Mouse (Mus musculus) thymus, adult 2 months (tissue): ENCODE results near the gene Lrrfip2. TPM values are rescaled to one million over a fixed set of nuclear protein-coding genes. Genes with fewer than 3 reads are reported as not detected.

Experiments
- DNase-seq: peaks from one replicate; pipeline ENCODE4 v3.0.0; 2021
- H3K27ac ChIP-seq: fragments of 200-500 bp; 2 replicates; pipeline ENCODE4 v1.5.1; 2012; ENCODE audit warnings: low read length, control low read depth; ENCODE audit not compliant: control insufficient read depth, insufficient read depth
- H3K27me3 ChIP-seq: fragments of 200-500 bp; 2 replicates; pipeline ENCODE4 v1.6.1; 2012; ENCODE audit warnings: mild to moderate bottlenecking, low read length, moderate library complexity, mixed read lengths; ENCODE audit not compliant: control insufficient read depth, insufficient read depth
- H3K36me3 ChIP-seq: fragments of 200-500 bp; 2 replicates; pipeline ENCODE4 v1.6.1; 2012; ENCODE audit warnings: mild to moderate bottlenecking, low read length, moderate library complexity; ENCODE audit not compliant: control insufficient read depth, insufficient read depth
- H3K4me1 ChIP-seq: fragments of 200-500 bp; replicated peaks from 2 replicates; pipeline ENCODE4 v1.6.1; 2012; ENCODE audit warnings: low read length; ENCODE audit not compliant: control insufficient read depth, insufficient read depth
- H3K4me3 ChIP-seq: fragments of 200-500 bp; 2 replicates; pipeline ENCODE4 v1.5.1; 2012; ENCODE audit warnings: mild to moderate bottlenecking, low read length, control low read depth, moderate library complexity; ENCODE audit not compliant: control insufficient read depth, insufficient read depth
- CTCF ChIP-seq: fragments of 200-500 bp; IDR thresholded peaks from 2 replicates; pipeline ENCODE4 v1.5.1; 2012; ENCODE audit warnings: mild to moderate bottlenecking, control low read depth, low read length, moderate library complexity, borderline replicate concordance; ENCODE audit not compliant: control insufficient read depth, poor library complexity, insufficient read depth; ENCODE audit errors: extremely low read depth
- POLR2A ChIP-seq: fragments of 200-500 bp; IDR thresholded peaks from 2 replicates; pipeline ENCODE4 v1.6.1; 2012; ENCODE audit warnings: mild to moderate bottlenecking, low read length, control low read depth, moderate library complexity; ENCODE audit not compliant: control insufficient read depth, poor library complexity, insufficient read depth; ENCODE audit errors: extremely low read depth
- WGBS: fragments of 180-500 bp; shearing (Covaris S2); methylation state at CpG from one replicate; pipeline ENCODE4 v1.1.7; 2018; 5-methylcytosine and 5-hydroxymethylcytosine counted together
- polyA plus RNA-seq: library from polyadenylated mRNA; depleted of rRNA; stranded (reverse); fragments of >200 nt; gene quantifications from 2 replicates; pipeline ENCODE4 v1.2.3, GENCODE M21; 2012

Gene Lrrfip2
- polyA plus RNA-seq, 1 experiment: 8.4 TPM

DNA sequence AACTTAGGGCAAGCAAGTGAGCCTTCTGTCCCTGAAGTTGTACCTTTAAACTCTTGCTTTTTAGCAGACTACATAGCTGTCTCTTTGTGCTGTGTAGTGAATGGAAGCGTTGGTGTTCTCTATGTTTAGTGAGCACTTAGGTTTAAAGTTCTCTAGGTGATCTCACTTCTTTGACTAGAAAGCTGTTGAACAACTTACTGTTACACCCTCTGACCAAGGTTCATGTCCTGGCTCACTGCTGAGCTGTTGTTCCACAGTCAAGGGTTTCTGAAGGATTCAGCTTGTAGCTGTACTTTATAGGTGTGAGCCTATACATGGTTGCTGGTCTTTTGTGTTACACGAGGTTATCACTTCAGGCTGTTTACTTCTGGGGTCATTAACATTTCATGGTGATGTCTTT is 5.9 kb downstream of the Lrrfip2 start:
- no peak for DNase-seq
- no peaks in the 10 kb centered on the region for H3K27me3 ChIP-seq
- H3K4me3 ChIP-seq: no peak overlapping the region
- 87% methylated on average over 2 of the region's 2 CpGs for WGBS
- H3K36me3 ChIP-seq: no peaks in the 10 kb centered on the region
- peaks cover 2% of the 10 kb centered on the region; the same call in 1 of the 2 replicates for H3K4me1 ChIP-seq
- H3K27ac ChIP-seq: no peak overlapping the region
- TF ChIP-seq CTCF: no peak
- no peak for TF ChIP-seq POLR2A

- no peak overlapping the region for H3K27ac ChIP-seq
- no peaks in the 10 kb centered on the region for H3K36me3 ChIP-seq
- 94% methylated on average over 4 of the region's 4 CpGs for WGBS
- no peaks in the 10 kb centered on the region for H3K27me3 ChIP-seq
- H3K4me1 ChIP-seq: no peaks in the 10 kb centered on the region
- TF ChIP-seq CTCF: no peak
- TF ChIP-seq POLR2A: no peak
- H3K4me3 ChIP-seq: no peak overlapping the region
- no peak for DNase-seq
These were observed 7.0 kb downstream of the Lrrfip2 start for GRCm38 (mm10) chr9:111124440-111124839.

DNA sequence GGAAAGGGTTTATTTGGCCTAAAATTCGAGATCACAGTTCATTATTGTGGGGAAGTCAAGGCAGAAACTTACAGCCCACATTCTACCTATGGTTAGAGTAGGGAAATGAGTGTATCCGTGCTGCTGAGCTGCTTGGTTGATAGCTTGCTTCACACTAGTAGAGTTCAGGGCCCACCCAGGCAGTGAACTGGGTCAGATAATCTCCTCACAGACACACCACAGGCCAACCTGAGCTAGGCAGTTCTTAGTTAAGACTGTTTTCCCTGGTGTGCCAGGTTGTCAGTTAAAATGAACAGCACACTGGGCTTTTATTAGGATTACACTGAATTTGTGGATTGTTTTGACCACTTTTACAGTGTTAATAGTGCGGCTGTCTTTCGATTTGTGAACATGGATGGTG is 9.3 kb downstream of the Lrrfip2 start:
- no peak for DNase-seq
- TF ChIP-seq CTCF: no peak
- no peak for TF ChIP-seq POLR2A
- WGBS: 82% methylated on average over 4 of the region's 4 CpGs
- H3K4me3 ChIP-seq: no peak overlapping the region
- H3K36me3 ChIP-seq: no peaks in the 10 kb centered on the region
- H3K27me3 ChIP-seq: no peaks in the 10 kb centered on the region
- no peaks in the 10 kb centered on the region for H3K4me1 ChIP-seq
- no peak overlapping the region for H3K27ac ChIP-seq

DNA sequence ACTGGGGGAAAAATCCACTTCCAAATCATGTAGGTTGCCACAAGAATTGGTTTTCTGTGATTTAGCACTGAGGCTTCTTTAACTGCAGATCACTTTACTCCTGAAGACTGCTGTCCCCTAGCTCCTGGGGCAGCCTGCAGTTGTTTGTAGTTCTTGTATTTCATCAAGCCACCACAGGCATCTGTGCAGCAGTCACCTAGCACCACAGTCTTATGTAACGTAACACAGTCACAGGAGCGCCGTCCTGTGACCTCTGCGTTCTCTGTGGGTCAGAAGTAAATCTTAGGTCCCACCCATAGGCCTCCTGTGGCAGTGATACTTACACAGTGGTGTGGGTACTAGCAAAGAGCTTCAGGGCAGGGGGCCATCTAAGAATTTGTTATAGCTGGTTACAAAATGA is 10.4 kb downstream of the Lrrfip2 start:
- WGBS: 93% methylated on average over 4 of the region's 4 CpGs
- TF ChIP-seq POLR2A: no peak
- no peak for TF ChIP-seq CTCF
- Histone ChIP-seq H3K4me3 (no peak overlapping the region), H3K27me3 (no peaks in the 10 kb centered on the region), H3K27ac (no peak overlapping the region), H3K36me3 (no peaks in the 10 kb centered on the region), H3K4me1 (no peaks in the 10 kb centered on the region)
- no peak for DNase-seq

DNA sequence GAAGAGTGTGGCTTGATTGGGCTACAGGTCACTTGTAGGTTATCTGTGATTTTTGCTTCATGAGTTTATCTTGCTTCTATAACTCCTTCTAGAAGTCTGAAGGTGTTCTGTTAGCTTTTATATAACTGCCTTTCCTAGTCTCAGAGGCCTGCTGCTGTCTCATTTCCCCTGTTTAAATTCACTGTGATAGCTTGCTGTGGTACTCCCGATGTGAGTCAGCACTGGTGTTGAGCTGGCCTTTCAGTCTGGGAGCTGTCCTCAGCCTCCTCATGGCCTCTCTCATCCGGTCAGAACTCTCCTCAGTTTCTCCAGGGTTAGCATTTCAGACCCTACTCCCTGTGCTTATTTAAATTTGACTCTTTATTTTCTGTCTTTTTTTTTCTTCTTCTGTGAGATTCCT is 12.7 kb downstream of the Lrrfip2 start:
- no peaks in the 10 kb centered on the region for H3K27me3 ChIP-seq
- no peak overlapping the region for H3K27ac ChIP-seq
- no peaks in the 10 kb centered on the region for H3K36me3 ChIP-seq
- H3K4me3 ChIP-seq: no peak overlapping the region
- no peak for TF ChIP-seq CTCF
- no peak for TF ChIP-seq POLR2A
- WGBS: 60% methylated on average over 2 of the region's 2 CpGs
- DNase-seq: no peak
- no peaks in the 10 kb centered on the region for H3K4me1 ChIP-seq

DNA sequence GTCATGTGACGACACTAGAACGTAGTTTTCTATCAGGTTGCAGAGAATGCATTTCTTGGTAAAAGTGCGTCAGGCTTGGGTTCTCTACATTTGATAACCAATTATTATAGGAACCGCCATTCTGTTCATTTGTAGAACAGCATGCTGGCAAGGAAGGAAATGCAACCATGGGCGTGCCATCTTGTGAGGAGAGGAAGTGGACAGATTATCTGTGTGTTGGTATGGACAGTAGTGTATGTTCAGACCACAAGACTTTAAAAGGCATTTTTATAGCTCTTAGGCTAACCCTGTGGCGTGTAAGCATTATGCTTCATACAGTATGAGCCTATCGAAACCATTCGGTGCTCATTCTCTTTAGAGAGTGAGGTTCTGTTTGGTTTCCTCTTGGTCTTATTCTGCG is 20.8 kb downstream of the Lrrfip2 start:
- Histone ChIP-seq H3K36me3 (no peaks in the 10 kb centered on the region), H3K27me3 (no peaks in the 10 kb centered on the region), H3K27ac (no peak overlapping the region), H3K4me3 (no peak overlapping the region), H3K4me1 (no peaks in the 10 kb centered on the region)
- TF ChIP-seq CTCF (no peak), POLR2A (no peak)
- 75% methylated on average over 9 of the region's 9 CpGs for WGBS
- DNase-seq: no peak

DNA sequence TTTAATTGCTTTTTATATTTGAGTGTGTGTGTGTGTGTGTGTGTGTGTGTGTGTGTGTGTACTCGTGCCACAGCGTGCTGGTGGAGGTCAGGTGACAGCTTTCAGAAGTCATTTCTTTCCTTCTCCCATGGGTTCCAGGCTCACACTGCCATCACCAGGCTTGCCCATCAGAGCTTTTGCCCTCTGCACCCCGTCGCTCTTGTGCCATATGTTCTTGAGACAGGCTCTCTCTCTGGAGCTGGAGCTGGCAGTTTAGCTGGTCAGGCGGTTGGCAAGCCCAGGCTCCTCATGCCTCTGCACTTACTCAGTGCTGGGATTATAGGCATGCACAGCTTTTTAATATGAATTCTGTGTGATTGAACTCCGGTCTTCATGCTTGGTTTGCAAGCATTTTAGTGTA is 25.3 kb downstream of the Lrrfip2 start:
- 88% methylated on average over 6 of the region's 6 CpGs for WGBS
- H3K4me1 ChIP-seq: no peaks in the 10 kb centered on the region
- H3K36me3 ChIP-seq: no peaks in the 10 kb centered on the region
- no peak overlapping the region for H3K27ac ChIP-seq
- no peak for DNase-seq
- no peak overlapping the region for H3K4me3 ChIP-seq
- H3K27me3 ChIP-seq: no peaks in the 10 kb centered on the region
- TF ChIP-seq CTCF (no peak), POLR2A (no peak)
